Comparison of ENCODE assay signal across 14 mouse cellular contexts in genomic region chr17:5132296-5132986, GRCm38 (mm10).
A peak's percentile ranks its signal among the peaks of the same experiment; 100 is the strongest.
DNase-seq lines count a peak whose midpoint lies in the region; ATAC-seq and TF ChIP-seq lines count a peak whose summit lies in the region.
"Had no signal": no experiment of that assay in that cellular context is flagged by ENCODE, and none has a peak within 500 bp of the region (broad histone marks: within the 10 kb centered on the region; RNA-seq: fewer than 3 reads in every experiment).

No protein-coding gene starts in this region.

- no peaks in the 10 kb centered on the region for H3K9me3 ChIP-seq in hindbrain, embryonic 13.5 days
- no peaks in the 10 kb centered on the region for H3K9me3 ChIP-seq in hindbrain, embryonic 14.5 days (ENCODE audit: control insufficient read depth, low read length)
- H3K9me3 ChIP-seq in intestine, postnatal 0 days (ENCODE audit: control insufficient read depth) = no peaks in the 10 kb centered on the region

- no peak for ATAC-seq in hindbrain, embryonic 13.5 days (ENCODE audit: low FRiP score)
- no peak for ATAC-seq in hindbrain, embryonic 14.5 days (ENCODE audit: low FRiP score)
- ATAC-seq in intestine, postnatal 0 days = peak; percentile 57; the same call in 1 of the 2 replicates
- ATAC-seq: forebrain, postnatal 0 days had no signal

- H3K27me3 ChIP-seq in hindbrain, embryonic 13.5 days = no peaks in the 10 kb centered on the region
- no peaks in the 10 kb centered on the region for H3K27me3 ChIP-seq in hindbrain, embryonic 14.5 days (ENCODE audit: control insufficient read depth, insufficient read depth, low read length)
- no peaks in the 10 kb centered on the region for H3K27me3 ChIP-seq in intestine, postnatal 0 days (replicated peaks; ENCODE audit: control insufficient read depth, insufficient read depth, low read length)

- no peak overlapping the region for H3K4me2 ChIP-seq in hindbrain, embryonic 13.5 days
- no peak overlapping the region for H3K4me2 ChIP-seq in hindbrain, embryonic 14.5 days (replicated peaks)
- H3K4me2 ChIP-seq in intestine, postnatal 0 days (replicated peaks; ENCODE audit: low read depth) = no peak overlapping the region

- 0 out of 2 replicates have a peak overlapping the region, but pooled peaks have one; percentile 4 for H3K27ac ChIP-seq in hindbrain, embryonic 13.5 days
- H3K27ac ChIP-seq in hindbrain, embryonic 14.5 days = no peak overlapping the region
- H3K27ac ChIP-seq in intestine, postnatal 0 days (ENCODE audit: low read depth, low read length) = no peak overlapping the region
- H3K27ac ChIP-seq: liver, embryonic 14.5 days had no signal

- H3K36me3 ChIP-seq in hindbrain, embryonic 13.5 days = no peaks in the 10 kb centered on the region
- H3K36me3 ChIP-seq in hindbrain, embryonic 14.5 days (replicated peaks; ENCODE audit: control insufficient read depth, insufficient read depth) = no peaks in the 10 kb centered on the region
- no peaks in the 10 kb centered on the region; the same call in 1 of the 2 replicates for H3K36me3 ChIP-seq in intestine, postnatal 0 days (ENCODE audit: control insufficient read depth, insufficient read depth)

- no peak overlapping the region for H3K4me3 ChIP-seq in hindbrain, embryonic 13.5 days
- no peak overlapping the region for H3K4me3 ChIP-seq in hindbrain, embryonic 14.5 days (replicated peaks; ENCODE audit: low read length)
- H3K4me3 ChIP-seq in intestine, postnatal 0 days (ENCODE audit: low read depth, low read length) = no peak overlapping the region

- DNase-seq in hindbrain, embryonic 14.5 days (ENCODE audit: low spot score) = no peak
- DNase-seq in 3134 (ENCODE audit: extremely low read depth, insufficient read length, low spot score) = peak; percentile 23
- peak; percentile 11 for DNase-seq in MN1 (ENCODE audit: low spot score)
- DNase-seq in left cerebral cortex, adult 11 months (ENCODE audit: low spot score) = no peak
- DNase-seq in heart, adult 18-20 months = no peak
- no peak for DNase-seq in layer of hippocampus, postnatal 36 days
- DNase-seq: forebrain, postnatal 0 days; heart, postnatal 14 days; layer of hippocampus, adult 9-11 months; midbrain, embryonic 14.5 days; thymus, postnatal 4 days had no signal

- 89% methylated on average over 14 of the region's 14 CpGs for WGBS in hindbrain, embryonic 13.5 days
- 92% methylated on average over 14 of the region's 14 CpGs for WGBS in hindbrain, embryonic 14.5 days
- WGBS in intestine, postnatal 0 days = 86% methylated on average over 14 of the region's 14 CpGs

- H3K9ac ChIP-seq in hindbrain, embryonic 13.5 days = no peak overlapping the region
- no peak overlapping the region for H3K9ac ChIP-seq in hindbrain, embryonic 14.5 days
- no peak overlapping the region; the same call in 1 of the 2 replicates for H3K9ac ChIP-seq in intestine, postnatal 0 days (ENCODE audit: low read depth, low read length)
- H3K9ac ChIP-seq: forebrain, postnatal 0 days; liver, embryonic 14.5 days had no signal

- no peak for TF ChIP-seq CTCF in intestine, postnatal 0 days (IDR thresholded peaks at IDR 0.05; ENCODE audit: low read depth)

- peaks cover 27% of the 10 kb centered on the region for H3K4me1 ChIP-seq in hindbrain, embryonic 13.5 days (replicated peaks)
- H3K4me1 ChIP-seq in hindbrain, embryonic 14.5 days (replicated peaks; ENCODE audit: control insufficient read depth, insufficient read depth, low read length) = peaks cover 5% of the 10 kb centered on the region; the same call in 1 of the 2 replicates
- 0 out of 2 replicates have a peak, but pooled peaks cover 4% of the 10 kb centered on the region for H3K4me1 ChIP-seq in intestine, postnatal 0 days (replicated peaks; ENCODE audit: control insufficient read depth, insufficient read depth, low read length)

Comparison
In these comparisons a context has a peak if more than half of its experiments do, and no peak if none do; other contexts are left out.
1. DNase-seq: peak in 3134 (single experiment) and MN1 (single experiment); none in hindbrain, embryonic 14.5 days (single experiment), left cerebral cortex, adult 11 months (single experiment), heart, adult 18-20 months (0 of 2) and layer of hippocampus, postnatal 36 days (0 of 2).